Mouse (Mus musculus) neural tube, embryonic 13.5 days (tissue): ENCODE measurements around the gene Robo3. TPM values are rescaled to one million over a fixed set of nuclear protein-coding genes. Genes with fewer than 3 reads are reported as not detected.
A peak's percentile ranks its signal among the peaks of the same experiment; 100 is the strongest.

ENCODE experiments used
- ATAC-seq: fragments of 200-750 bp; cut with Nextera tagmentation; 2 replicates; pipeline ENCODE4 v1.8.0; 2017; ENCODE audit warnings: low read depth, mild to moderate bottlenecking, moderate TSS enrichment, moderate library complexity
- H3K27ac ChIP-seq: fragments of 300-500 bp; sonication (generic); replicated peaks from 2 replicates; pipeline ENCODE4 v1.5.1; 2015; ENCODE audit warnings: moderate library complexity, mild to moderate bottlenecking, inconsistent platforms
- H3K27me3 ChIP-seq: fragments of 300-500 bp; sonication (generic); 2 replicates; pipeline ENCODE4 v1.6.1; 2015; ENCODE audit warnings: mild to moderate bottlenecking, inconsistent platforms
- H3K36me3 ChIP-seq: fragments of 300-500 bp; sonication (generic); 2 replicates; pipeline ENCODE4 v1.6.1; 2015; ENCODE audit warnings: mild to moderate bottlenecking, inconsistent platforms
- H3K4me1 ChIP-seq: fragments of 300-500 bp; sonication (generic); replicated peaks from 2 replicates; pipeline ENCODE4 v1.6.1; 2015; ENCODE audit warnings: inconsistent platforms
- H3K4me2 ChIP-seq: fragments of 300-500 bp; sonication (generic); 2 replicates; pipeline ENCODE4 v1.6.1; 2015; ENCODE audit warnings: inconsistent platforms, mild to moderate bottlenecking, moderate library complexity
- H3K4me3 ChIP-seq: fragments of 300-500 bp; sonication (generic); 2 replicates; pipeline ENCODE4 v1.5.1; 2015; ENCODE audit warnings: mild to moderate bottlenecking, inconsistent platforms
- H3K9ac ChIP-seq: fragments of 300-500 bp; sonication (generic); 2 replicates; pipeline ENCODE4 v1.6.1; 2015; ENCODE audit warnings: moderate library complexity, mild to moderate bottlenecking, inconsistent platforms
- H3K9me3 ChIP-seq: fragments of 300-500 bp; sonication (generic); 2 replicates; pipeline ENCODE4 v1.6.1; 2016; ENCODE audit warnings: inconsistent platforms
- WGBS: fragments of 180-500 bp; shearing (Covaris S2); methylation state at CpG from one replicate; pipeline ENCODE4 v1.1.7; 2015; 5-methylcytosine and 5-hydroxymethylcytosine counted together
- polyA plus RNA-seq: library from polyadenylated mRNA; unstranded; fragments of >200 nt; fragmentation: Nextera tagmentation; extraction: Ambion mirVana; gene quantifications from 2 replicates; pipeline ENCODE4 v1.2.1, GENCODE M21; 2015

Gene Robo3
- 63.2 and 65.0 TPM in 2 replicates for polyA plus RNA-seq

- WGBS, result under 1% methylated on average over 38 of the region's 40 CpGs
- peaks cover 51% of the 10 kb centered on the region for H3K4me1 ChIP-seq
Observed at GRCm38 (mm10) chr9:37432720-37433421, at the start of gene Robo3. Gene Robo3 (minus strand): TSS chr9:37433246.

GRCm38 (mm10) chr9:37474923-37475322 is 41.9 kb upstream of the Robo3 start:
- 92% methylated on average over 7 of the region's 7 CpGs for WGBS
- Histone ChIP-seq H3K4me1 (no peaks in the 10 kb centered on the region), H3K9me3 (no peaks in the 10 kb centered on the region), H3K27ac (no peak overlapping the region), H3K4me3 (no peak overlapping the region), H3K36me3 (no peaks in the 10 kb centered on the region), H3K27me3 (0 out of 2 replicates have a peak, but pooled peaks cover 3% of the 10 kb centered on the region), H3K4me2 (no peak overlapping the region), H3K9ac (no peak overlapping the region)
- no peak for ATAC-seq

More at GRCm38 (mm10) chr9:37432720-37433421, at the start of gene Robo3:
- ATAC-seq, result no peak
- no peaks in the 10 kb centered on the region for H3K9me3 ChIP-seq
- H3K9ac ChIP-seq, result peak within 1 kb of the TSS; percentile 62
- peak within 1 kb of the TSS; percentile 41 for H3K4me3 ChIP-seq
- H3K27me3 ChIP-seq, result peaks cover 84% of the 10 kb centered on the region
- peak within 1 kb of the TSS; percentile 49; the same call in 1 of the 2 replicates for H3K27ac ChIP-seq
- no peaks in the 10 kb centered on the region for H3K36me3 ChIP-seq
- peak within 1 kb of the TSS; percentile 70 for H3K4me2 ChIP-seq

GRCm38 (mm10) chr9:37473611-37474125 is 40.6 kb upstream of the Robo3 start:
- H3K36me3 ChIP-seq, result no peaks in the 10 kb centered on the region
- 90% methylated on average over 3 of the region's 3 CpGs for WGBS
- no peaks in the 10 kb centered on the region for H3K9me3 ChIP-seq
- no peak overlapping the region for H3K9ac ChIP-seq
- H3K4me1 ChIP-seq, result no peaks in the 10 kb centered on the region
- H3K27ac ChIP-seq, result no peak overlapping the region
- no peak overlapping the region for H3K4me2 ChIP-seq
- no peak overlapping the region for H3K4me3 ChIP-seq
- 0 out of 2 replicates have a peak, but pooled peaks cover 3% of the 10 kb centered on the region for H3K27me3 ChIP-seq
- no peak for ATAC-seq

- Histone ChIP-seq H3K9me3 (no peaks in the 10 kb centered on the region), H3K27ac (no peak overlapping the region), H3K27me3 (peaks cover 52% of the 10 kb centered on the region), H3K4me3 (no peak overlapping the region), H3K4me2 (peak overlapping the region; percentile 13; the same call in 1 of the 2 replicates), H3K4me1 (peaks cover 42% of the 10 kb centered on the region), H3K36me3 (no peaks in the 10 kb centered on the region), H3K9ac (no peak overlapping the region)
- no peak for ATAC-seq
- 12% methylated on average over 7 of the region's 7 CpGs for WGBS
Observed at GRCm38 (mm10) chr9:37462764-37463163, 29.7 kb upstream of the Robo3 start.

GRCm38 (mm10) chr9:37461571-37461970 is 28.5 kb upstream of the Robo3 start:
- peaks cover 61% of the 10 kb centered on the region for H3K27me3 ChIP-seq
- no peak overlapping the region for H3K4me3 ChIP-seq
- no peak overlapping the region for H3K4me2 ChIP-seq
- H3K27ac ChIP-seq, result no peak overlapping the region
- no peak for ATAC-seq
- H3K36me3 ChIP-seq, result no peaks in the 10 kb centered on the region
- peaks cover 54% of the 10 kb centered on the region for H3K4me1 ChIP-seq
- no peaks in the 10 kb centered on the region for H3K9me3 ChIP-seq
- WGBS, result 2% methylated on average over 3 of the region's 3 CpGs
- no peak overlapping the region for H3K9ac ChIP-seq

GRCm38 (mm10) chr9:37460961-37461340 is 27.9 kb upstream of the Robo3 start:
- peak overlapping the region; percentile 55 for H3K4me3 ChIP-seq
- WGBS, result 8% methylated on average over 5 of the region's 5 CpGs
- H3K27me3 ChIP-seq, result peaks cover 64% of the 10 kb centered on the region
- no peaks in the 10 kb centered on the region for H3K9me3 ChIP-seq
- H3K36me3 ChIP-seq, result no peaks in the 10 kb centered on the region
- no peak for ATAC-seq
- H3K4me1 ChIP-seq, result peaks cover 60% of the 10 kb centered on the region
- peak overlapping the region; percentile 83 for H3K9ac ChIP-seq
- peak overlapping the region; percentile 94 for H3K27ac ChIP-seq
- peak overlapping the region; percentile 88 for H3K4me2 ChIP-seq

- Histone ChIP-seq H3K27me3 (peaks cover 70% of the 10 kb centered on the region), H3K9me3 (no peaks in the 10 kb centered on the region), H3K4me1 (peaks cover 66% of the 10 kb centered on the region), H3K4me2 (peak overlapping the region; percentile 88), H3K9ac (peak overlapping the region; percentile 83), H3K27ac (peak overlapping the region; percentile 94), H3K4me3 (peak overlapping the region; percentile 55), H3K36me3 (no peaks in the 10 kb centered on the region)
- under 1% methylated on average over 74 of the region's 81 CpGs for WGBS
- ATAC-seq, result peak; percentile 65
Observed at GRCm38 (mm10) chr9:37460043-37460960, 27.3 kb upstream of the Robo3 start.

GRCm38 (mm10) chr9:37459665-37460042 is 26.6 kb upstream of the Robo3 start:
- Histone ChIP-seq H3K27me3 (peaks cover 76% of the 10 kb centered on the region), H3K9ac (peak overlapping the region; percentile 83), H3K9me3 (no peaks in the 10 kb centered on the region), H3K4me3 (peak overlapping the region; percentile 55), H3K4me2 (peak overlapping the region; percentile 88), H3K4me1 (peaks cover 73% of the 10 kb centered on the region), H3K36me3 (no peaks in the 10 kb centered on the region), H3K27ac (peak overlapping the region; percentile 94)
- under 1% methylated on average over 9 of the region's 9 CpGs for WGBS
- no peak for ATAC-seq

- ATAC-seq, result no peak
- H3K36me3 ChIP-seq, result no peaks in the 10 kb centered on the region
- peak overlapping the region; percentile 88 for H3K4me2 ChIP-seq
- no peaks in the 10 kb centered on the region for H3K9me3 ChIP-seq
- no peak overlapping the region for H3K4me3 ChIP-seq
- H3K4me1 ChIP-seq, result peaks cover 96% of the 10 kb centered on the region
- WGBS, result 34% methylated on average over 1 of the region's 1 CpGs
- no peak overlapping the region for H3K9ac ChIP-seq
- H3K27me3 ChIP-seq, result peaks cover 85% of the 10 kb centered on the region
- peak overlapping the region; percentile 94 for H3K27ac ChIP-seq
Observed at GRCm38 (mm10) chr9:37457151-37457550, 24.1 kb upstream of the Robo3 start.

GRCm38 (mm10) chr9:37456481-37456910 is 23.4 kb upstream of the Robo3 start:
- Histone ChIP-seq H3K4me3 (peak overlapping the region; percentile 22), H3K27me3 (peaks cover 84% of the 10 kb centered on the region), H3K4me1 (peaks cover 96% of the 10 kb centered on the region), H3K4me2 (peak overlapping the region; percentile 88), H3K9me3 (no peaks in the 10 kb centered on the region), H3K36me3 (no peaks in the 10 kb centered on the region), H3K27ac (peak overlapping the region; percentile 94), H3K9ac (peak overlapping the region; percentile 49; the same call in 1 of the 2 replicates)
- under 1% methylated on average over 17 of the region's 20 CpGs for WGBS
- peak; percentile 79 for ATAC-seq

- no peak for ATAC-seq
- H3K36me3 ChIP-seq, result no peaks in the 10 kb centered on the region
- H3K9me3 ChIP-seq, result no peaks in the 10 kb centered on the region
- WGBS, result 3% methylated on average over 8 of the region's 8 CpGs
- H3K4me2 ChIP-seq, result peak overlapping the region; percentile 88
- peak overlapping the region; percentile 49; the same call in 1 of the 2 replicates for H3K9ac ChIP-seq
- peak overlapping the region; percentile 22 for H3K4me3 ChIP-seq
- H3K27me3 ChIP-seq, result peaks cover 85% of the 10 kb centered on the region
- peaks cover 94% of the 10 kb centered on the region for H3K4me1 ChIP-seq
- H3K27ac ChIP-seq, result peak overlapping the region; percentile 94
Observed at GRCm38 (mm10) chr9:37455868-37456267, 22.8 kb upstream of the Robo3 start.

- H3K4me1 ChIP-seq, result peaks cover 85% of the 10 kb centered on the region
- no peak overlapping the region for H3K9ac ChIP-seq
- no peak for ATAC-seq
- WGBS, result 0% methylated on average over 3 of the region's 3 CpGs
- no peaks in the 10 kb centered on the region for H3K36me3 ChIP-seq
- no peak overlapping the region for H3K4me2 ChIP-seq
- peaks cover 87% of the 10 kb centered on the region for H3K27me3 ChIP-seq
- peak overlapping the region; percentile 42 for H3K27ac ChIP-seq
- no peak overlapping the region for H3K4me3 ChIP-seq
- H3K9me3 ChIP-seq, result no peaks in the 10 kb centered on the region
Observed at GRCm38 (mm10) chr9:37454991-37455390, 21.9 kb upstream of the Robo3 start.
